Mouse (Mus musculus) kidney, postnatal 4 days (tissue): ENCODE measurements around the gene Ephx3.
A peak's percentile ranks its signal among the peaks of the same experiment; 100 is the strongest.

ENCODE experiments used
- DNase-seq, 2 experiments: peaks; one replicate each; pipeline ENCODE4 v3.0.0; 2021; ENCODE audit warnings: mixed read lengths in 2 of 2

Gene Ephx3

GRCm38 (mm10) chr17:32172485-32172884 lies 16.9 kb downstream of the Ephx3 start:
- no peak for DNase-seq

GRCm38 (mm10) chr17:32169518-32170225 lies 19.7 kb downstream of the Ephx3 start:
- no peak for DNase-seq

GRCm38 (mm10) chr17:32166687-32167086 lies 22.7 kb downstream of the Ephx3 start, which contains the start of gene Notch3:
TSS of gene Notch3 (minus strand) at chr17:32166852.
- peak; percentile 85 to 91 for DNase-seq

GRCm38 (mm10) chr17:32165803-32166595 lies 23.4 kb downstream of the Ephx3 start:
- peak; percentile 91 to 94 for DNase-seq

GRCm38 (mm10) chr17:32165266-32165802 lies 24.0 kb downstream of the Ephx3 start:
- DNase-seq, result no peak

- DNase-seq, result no peak
These were observed 24.6 kb downstream of the Ephx3 start for GRCm38 (mm10) chr17:32164780-32165179.

GRCm38 (mm10) chr17:32163910-32164650 lies 25.3 kb downstream of the Ephx3 start:
- peak in 1 of 2 experiments; percentile 21 for DNase-seq

- DNase-seq, result peak; percentile 86 to 91
These were observed 27.1 kb downstream of the Ephx3 start for GRCm38 (mm10) chr17:32162112-32162850.

GRCm38 (mm10) chr17:32160882-32161281 lies 28.5 kb downstream of the Ephx3 start:
- no peak for DNase-seq

- no peak for DNase-seq
These were observed 30.5 kb downstream of the Ephx3 start for GRCm38 (mm10) chr17:32158841-32159240.

- no peak for DNase-seq
These were observed 42.6 kb downstream of the Ephx3 start for GRCm38 (mm10) chr17:32146718-32147117.

- DNase-seq, result peak; percentile 92
These were observed 46.2 kb downstream of the Ephx3 start for GRCm38 (mm10) chr17:32142907-32143854.

- no peak for DNase-seq
These were observed 47.1 kb downstream of the Ephx3 start for GRCm38 (mm10) chr17:32142234-32142633.
